Mouse (Mus musculus) thymus, postnatal 0 days (tissue): Measurements from ENCODE around the gene Ccdc173. TPM values are rescaled to one million over a fixed set of nuclear protein-coding genes. Genes with fewer than 3 reads are reported as not detected.

Source experiments
- polyA plus RNA-seq: library from polyadenylated mRNA; unstranded; fragments of >200 nt; fragmentation: Nextera tagmentation; extraction: Ambion mirVana; gene quantifications from 2 replicates; pipeline ENCODE4 v1.2.1, GENCODE M21; 2015

Gene Ccdc173
- polyA plus RNA-seq, 1 experiment from 2014 or later = 2.0 TPM

Other genes with a start within 250 kb of the Ccdc173 start
- gene Lrp2, start 203.5 kb downstream of the Ccdc173 start, polyA plus RNA-seq = 0.05 and 0.08 TPM in 2 replicates
- 8.9 and 10.2 TPM in 2 replicates for gene Bbs5, start 142.4 kb downstream of the Ccdc173 start, polyA plus RNA-seq
- gene Klhl41, start 119.5 kb downstream of the Ccdc173 start, polyA plus RNA-seq = 0.51 and 0.82 TPM in 2 replicates
- 7.0 and 7.7 TPM in 2 replicates for gene Fastkd1, start 76.1 kb downstream of the Ccdc173 start, polyA plus RNA-seq
- gene Ppig, start 67.0 kb downstream of the Ccdc173 start, polyA plus RNA-seq = 127 and 139 TPM in 2 replicates
- 36.2 and 38.6 TPM in 2 replicates for gene Phospho2, start within 50 bp of the Ccdc173 start, polyA plus RNA-seq
- 7.4 and 11.0 TPM in 2 replicates for gene Klhl23, start 32.4 kb upstream of the Ccdc173 start, polyA plus RNA-seq
- gene Ssb, start 72.0 kb upstream of the Ccdc173 start, polyA plus RNA-seq = 317 and 344 TPM in 2 replicates
- gene Mettl5, start 96.0 kb upstream of the Ccdc173 start, polyA plus RNA-seq = 45.1 and 46.9 TPM in 2 replicates
- 9.0 and 11.0 TPM in 2 replicates for gene Ubr3, start 107.7 kb upstream of the Ccdc173 start, polyA plus RNA-seq
- gene Myo3b, start 249.6 kb upstream of the Ccdc173 start, polyA plus RNA-seq = 0.59 and 0.62 TPM in 2 replicates